Mouse (Mus musculus) forebrain, postnatal 0 days (tissue): ENCODE measurements around the gene Spryd7. TPM values are rescaled to one million over a fixed set of nuclear protein-coding genes. Genes with fewer than 3 reads are reported as not detected.
A peak's percentile ranks its signal among the peaks of the same experiment; 100 is the strongest.
"Not testable (repeated sequence)": the region's sequence is repeated elsewhere in the genome, so short reads cannot be mapped to it uniquely, and the experiment has no call there.

Source experiments
- ATAC-seq: fragments of 200-750 bp; cut with Nextera tagmentation; 2 replicates; pipeline ENCODE4 v1.8.0; 2017; ENCODE audit warnings: mild to moderate bottlenecking, moderate library complexity
- DNase-seq: peaks from one replicate; pipeline ENCODE4 v3.0.0-alpha.2; 2015
- H3K27ac ChIP-seq: fragments of 300-500 bp; sonication (generic); 2 replicates; pipeline ENCODE4 v1.5.1; 2014; ENCODE audit warnings: low read depth, mild to moderate bottlenecking, antibody characterized with exemption, low read length, moderate library complexity, mixed read lengths
- H3K27me3 ChIP-seq: fragments of 300-500 bp; sonication (generic); 2 replicates; pipeline ENCODE4 v1.6.1; 2014; ENCODE audit warnings: mild to moderate bottlenecking, low read length, mixed read lengths; ENCODE audit not compliant: insufficient read depth
- H3K36me3 ChIP-seq: fragments of 300-500 bp; sonication (generic); 2 replicates; pipeline ENCODE4 v1.6.1; 2014; ENCODE audit warnings: mild to moderate bottlenecking, moderate library complexity; ENCODE audit not compliant: insufficient read depth
- H3K4me1 ChIP-seq: fragments of 300-500 bp; sonication (generic); 2 replicates; pipeline ENCODE4 v1.6.1; 2014; ENCODE audit warnings: antibody characterized with exemption; ENCODE audit not compliant: insufficient read depth
- H3K4me2 ChIP-seq: fragments of 300-500 bp; sonication (generic); 2 replicates; pipeline ENCODE4 v1.6.1; 2014; ENCODE audit warnings: low read depth, mild to moderate bottlenecking, moderate library complexity
- H3K4me3 ChIP-seq: fragments of 300-500 bp; sonication (generic); 2 replicates; pipeline ENCODE4 v1.5.1; 2014; ENCODE audit warnings: low read depth, low read length, mixed read lengths
- H3K9ac ChIP-seq: fragments of 300-500 bp; sonication (generic); 2 replicates; pipeline ENCODE4 v1.6.1; 2014; ENCODE audit warnings: mild to moderate bottlenecking
- H3K9me3 ChIP-seq: fragments of 300-500 bp; sonication (generic); 2 replicates; pipeline ENCODE4 v1.6.1; 2016; ENCODE audit warnings: low read length
- CTCF ChIP-seq: sonication (generic); IDR thresholded peaks from 2 replicates; pipeline ENCODE4 v1.5.1; 2016; ENCODE audit warnings: antibody characterized with exemption, control low read depth, low read depth
- WGBS: fragments of 180-500 bp; shearing (Covaris S2); extraction: QIAGEN DNeasy Blood & Tissue Kit; methylation state at CpG from one replicate; pipeline ENCODE4 v1.1.7; 2014; 5-methylcytosine and 5-hydroxymethylcytosine counted together
- polyA plus RNA-seq: library from polyadenylated mRNA; unstranded; fragments of >200 nt; fragmentation: Nextera tagmentation; extraction: Ambion mirVana; gene quantifications from 2 replicates; pipeline ENCODE4 v1.2.1, GENCODE M21; 2015
- total RNA-seq: library from RNA; depleted of rRNA; stranded (reverse); fragments of >200 nt; gene quantifications from 2 replicates; pipeline ENCODE4 v1.2.3, GENCODE M21; 2014; rRNA removed

Gene Spryd7
- 40.0 and 50.7 TPM in 2 replicates for total RNA-seq
- polyA plus RNA-seq, result 60.6 and 67.4 TPM in 2 replicates

DNA sequence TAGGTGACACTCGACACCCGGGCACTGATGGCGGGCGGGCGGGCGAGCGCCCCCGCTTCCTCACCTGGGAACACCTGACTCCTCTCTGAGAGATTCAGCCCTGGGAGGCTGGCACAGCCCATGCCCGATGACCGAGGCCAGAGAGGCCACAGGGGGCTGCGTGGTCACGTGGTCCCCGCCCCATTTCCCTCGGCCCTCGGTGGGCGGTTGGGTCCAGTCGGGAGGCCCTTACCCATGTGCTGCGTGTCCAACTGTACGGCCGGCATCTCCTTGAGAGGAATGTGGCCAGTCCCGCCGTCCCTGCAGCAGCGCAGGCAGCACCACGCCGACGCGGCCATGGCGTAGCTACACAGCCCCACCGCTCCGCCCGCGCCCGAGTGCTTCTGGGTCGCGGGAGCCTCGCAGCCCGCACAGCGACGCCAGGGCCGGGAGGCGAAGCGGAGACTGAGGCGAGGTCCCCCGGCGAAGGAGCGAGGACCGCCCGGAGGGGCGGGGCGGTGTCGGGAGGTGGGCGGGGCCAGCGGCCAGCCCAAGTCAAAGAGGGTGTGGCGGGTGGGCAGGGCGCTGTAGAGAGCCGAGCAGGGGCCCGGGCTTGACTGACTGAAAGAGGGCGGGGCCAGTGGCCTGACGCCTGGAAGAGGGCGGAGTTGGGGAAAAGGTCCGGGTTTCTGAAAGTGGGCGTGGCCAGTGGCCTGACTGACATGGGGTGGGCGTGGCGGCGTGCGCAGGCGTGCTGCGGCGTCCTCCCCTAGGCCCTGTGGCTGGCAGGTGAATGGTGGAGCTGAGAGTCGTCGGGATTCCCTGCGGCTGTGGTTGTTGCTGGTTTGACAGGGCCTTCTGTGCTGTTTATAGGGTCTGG, at the start of gene Spryd7:
Spryd7 (minus strand) TSS at position 598 of the 859 bp plus-strand sequence.
- peak; percentile 99 for DNase-seq

DNA sequence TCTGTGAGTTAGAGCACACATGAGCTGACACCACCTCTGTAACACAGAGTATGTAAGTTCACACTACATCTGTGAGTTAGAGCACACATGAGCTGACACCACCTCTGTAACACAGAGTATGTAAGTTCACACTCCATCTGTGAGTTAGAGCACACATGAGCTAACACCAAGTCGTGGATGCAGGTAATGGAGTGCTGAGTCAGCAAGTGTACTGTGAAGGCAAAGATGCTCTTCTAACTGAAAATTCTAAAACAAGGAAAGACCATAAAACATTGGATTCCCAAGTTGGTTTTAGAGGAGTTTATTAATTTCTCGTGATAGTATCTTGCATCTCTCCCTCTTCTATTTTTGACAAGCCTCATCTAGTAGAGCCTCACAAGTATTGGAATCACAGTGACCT, 49.4 kb upstream of the Spryd7 start:
- H3K4me1 ChIP-seq, H3K27me3 ChIP-seq, H3K9me3 ChIP-seq, H3K9ac ChIP-seq, ATAC-seq, H3K27ac ChIP-seq, H3K4me2 ChIP-seq, DNase-seq, H3K4me3 ChIP-seq: not testable (repeated sequence)
- 93% methylated on average over 2 of the region's 2 CpGs for WGBS
- peaks cover 37% of the 10 kb centered on the region for H3K36me3 ChIP-seq

More for the DNA sequence above, at the start of gene Spryd7:
- H3K36me3 ChIP-seq, result no peaks in the 10 kb centered on the region
- no peaks in the 10 kb centered on the region for H3K9me3 ChIP-seq
- peak within 1 kb of the TSS; percentile 74 for H3K4me2 ChIP-seq
- 2% methylated on average over 72 of the region's 72 CpGs for WGBS
- H3K9ac ChIP-seq, result peak within 1 kb of the TSS; percentile 88
- no peak; the same call in none of the 2 replicates for TF ChIP-seq CTCF
- ATAC-seq, result peak; percentile 95
- no peaks in the 10 kb centered on the region for H3K27me3 ChIP-seq
- H3K27ac ChIP-seq, result peak within 1 kb of the TSS; percentile 93
- peak within 1 kb of the TSS; percentile 72 for H3K4me3 ChIP-seq
- H3K4me1 ChIP-seq, result peaks cover 3% of the 10 kb centered on the region; the same call in 1 of the 2 replicates

DNA sequence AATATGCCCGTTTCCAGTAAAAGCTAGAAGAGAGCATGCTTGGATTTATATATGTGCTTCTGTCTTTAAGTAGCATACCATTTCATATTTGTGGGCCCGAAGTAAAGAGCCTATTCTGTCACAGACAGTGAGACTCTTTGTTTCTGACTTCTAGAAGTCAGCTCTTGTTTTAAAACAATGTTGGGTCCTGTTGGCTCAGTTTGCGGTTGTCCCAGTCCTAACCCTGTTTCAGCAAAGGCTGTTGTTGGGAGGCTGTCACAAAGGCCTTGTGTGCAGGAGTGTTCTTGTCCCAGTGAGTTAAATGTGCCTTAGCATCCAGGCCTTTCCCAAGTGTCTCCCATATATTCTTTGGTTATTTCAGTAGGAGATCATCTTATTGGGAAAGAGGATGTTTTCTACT, 47.4 kb upstream of the Spryd7 start:
- 89% methylated on average over 3 of the region's 3 CpGs for WGBS
- H3K4me3 ChIP-seq, result no peak overlapping the region

DNA sequence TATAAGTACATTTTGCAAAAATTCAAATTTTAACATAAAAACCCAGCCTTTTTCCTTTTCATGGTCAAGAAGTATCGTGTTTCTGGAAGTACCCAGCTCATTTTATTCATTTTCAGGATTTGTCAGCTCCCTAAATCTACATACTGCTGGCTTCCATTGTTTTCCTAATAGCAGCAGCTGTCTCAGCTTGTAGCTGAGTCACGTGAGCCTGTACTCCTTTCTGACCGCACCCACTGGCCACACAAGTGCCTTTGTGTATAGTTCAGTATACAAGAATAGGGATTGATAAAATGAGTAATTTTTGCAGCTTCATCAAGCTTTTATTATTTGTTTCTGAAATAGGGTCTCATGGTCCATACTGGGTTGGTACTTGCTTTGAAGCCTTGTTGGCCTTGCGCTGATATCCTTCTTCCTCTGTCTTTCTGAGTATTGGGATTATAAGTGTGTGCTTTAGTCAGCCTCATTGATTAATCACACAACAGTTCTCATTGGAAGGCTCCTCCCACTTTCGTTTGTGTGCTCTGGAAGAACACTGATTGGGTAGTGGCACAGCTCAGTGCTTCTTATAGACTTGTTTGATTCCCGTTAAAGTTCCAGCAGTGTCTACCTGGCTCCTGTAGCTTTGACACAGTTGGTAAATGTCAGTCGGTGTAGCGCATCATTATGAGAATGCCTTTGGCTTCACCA, 46.5 kb upstream of the Spryd7 start:
- no peak overlapping the region for H3K4me3 ChIP-seq
- no peaks in the 10 kb centered on the region for H3K9me3 ChIP-seq
- H3K27me3 ChIP-seq, result no peaks in the 10 kb centered on the region
- no peak overlapping the region for H3K9ac ChIP-seq
- H3K4me2 ChIP-seq, result no peak overlapping the region
- 65% methylated on average over 8 of the region's 8 CpGs for WGBS
- ATAC-seq (no peak), DNase-seq (no peak)
- no peak overlapping the region for H3K27ac ChIP-seq
- peaks cover 31% of the 10 kb centered on the region for H3K36me3 ChIP-seq
- peaks cover 16% of the 10 kb centered on the region; the same call in 1 of the 2 replicates for H3K4me1 ChIP-seq
- no peak for TF ChIP-seq CTCF

More for the DNA sequence above, 47.4 kb upstream of the Spryd7 start:
- H3K4me2 ChIP-seq, result no peak overlapping the region
- no peaks in the 10 kb centered on the region for H3K27me3 ChIP-seq
- no peak for TF ChIP-seq CTCF
- no peak for ATAC-seq
- peaks cover 37% of the 10 kb centered on the region for H3K36me3 ChIP-seq
- H3K4me1 ChIP-seq, result peaks cover 16% of the 10 kb centered on the region; the same call in 1 of the 2 replicates
- no peak for DNase-seq
- H3K9ac ChIP-seq, result no peak overlapping the region
- H3K9me3 ChIP-seq, result no peaks in the 10 kb centered on the region
- no peak overlapping the region for H3K27ac ChIP-seq

DNA sequence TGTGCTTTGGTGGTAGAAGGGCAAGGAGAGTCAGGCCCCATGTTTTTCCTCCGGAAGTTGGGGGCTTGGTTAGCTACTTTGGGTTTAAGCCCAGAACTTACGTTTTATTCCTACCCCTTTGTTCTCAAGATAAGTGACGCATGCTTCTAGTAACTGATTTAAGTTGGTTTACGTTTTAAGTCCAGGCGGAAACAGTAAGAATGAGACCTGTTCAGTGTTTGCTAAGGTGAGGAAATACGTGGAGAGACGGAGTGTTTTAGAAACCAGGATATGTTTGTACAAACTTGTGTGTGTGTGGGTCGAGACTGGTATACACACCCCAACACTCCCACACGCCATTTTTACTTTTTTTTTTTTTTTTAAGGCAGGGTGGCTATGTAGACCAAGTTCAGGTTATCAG, 44.7 kb upstream of the Spryd7 start:
- H3K4me1 ChIP-seq, result peaks cover 16% of the 10 kb centered on the region; the same call in 1 of the 2 replicates
- 0 out of 2 replicates have a peak overlapping the region, but pooled peaks have one; percentile 10 for H3K9ac ChIP-seq
- H3K27ac ChIP-seq, result no peak overlapping the region
- 80% methylated on average over 9 of the region's 9 CpGs for WGBS
- TF ChIP-seq CTCF, result no peak
- H3K4me3 ChIP-seq, result 0 out of 2 replicates have a peak overlapping the region, but pooled peaks have one; percentile 80
- no peaks in the 10 kb centered on the region for H3K27me3 ChIP-seq
- H3K4me2 ChIP-seq, result peak overlapping the region; percentile 58
- DNase-seq, result no peak
- H3K36me3 ChIP-seq, result peaks cover 18% of the 10 kb centered on the region; the same call in 1 of the 2 replicates
- H3K9me3 ChIP-seq, result no peaks in the 10 kb centered on the region
- no peak for ATAC-seq

DNA sequence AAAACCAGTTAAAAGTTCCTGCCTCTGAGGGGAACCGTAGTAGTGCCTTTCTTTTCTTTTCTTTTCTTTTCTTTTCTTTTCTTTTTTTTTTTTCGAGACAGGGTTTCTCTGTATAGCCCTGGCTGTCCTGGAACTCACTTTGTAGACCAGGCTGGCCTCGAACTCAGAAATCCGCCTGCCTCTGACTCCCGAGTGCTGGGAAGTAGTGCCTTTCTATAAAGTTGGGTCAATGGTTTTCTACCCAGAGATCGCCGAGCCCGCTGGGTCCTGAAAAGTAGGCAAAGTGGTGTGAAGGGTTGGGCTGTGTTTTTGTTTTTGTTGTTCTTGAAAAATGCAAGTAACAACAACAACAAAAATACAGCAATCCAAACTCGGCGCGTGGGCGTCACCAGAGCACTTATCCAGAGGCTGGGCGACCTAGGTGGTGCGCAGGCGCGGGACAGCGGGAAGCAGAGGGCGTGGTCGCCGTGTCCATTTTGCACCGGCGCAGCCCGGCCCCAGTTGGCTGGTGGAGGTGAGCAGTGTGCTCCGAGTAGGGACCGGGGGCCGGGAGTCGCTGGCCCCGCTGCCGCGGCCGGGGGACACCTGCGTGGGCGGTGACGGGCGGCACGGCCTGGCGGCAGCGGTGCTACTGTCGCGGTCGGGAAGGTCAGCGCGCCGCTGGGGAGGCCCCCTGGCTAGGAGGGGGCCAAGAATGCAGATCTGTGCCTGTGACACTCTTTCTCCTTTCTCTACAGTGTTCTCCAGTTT, 42.5 kb upstream of the Spryd7 start:
- H3K4me2 ChIP-seq, result peak overlapping the region; percentile 58
- peak overlapping the region; percentile 96 for H3K9ac ChIP-seq
- peaks cover 16% of the 10 kb centered on the region; the same call in 1 of the 2 replicates for H3K4me1 ChIP-seq
- H3K27ac ChIP-seq, result peak overlapping the region; percentile 89
- no peak for TF ChIP-seq CTCF
- peak overlapping the region; percentile 80 for H3K4me3 ChIP-seq
- no peaks in the 10 kb centered on the region for H3K9me3 ChIP-seq
- ATAC-seq (peak; percentile 97), DNase-seq (peak; percentile 86)
- 0 out of 2 replicates have a peak, but pooled peaks cover under 1% of the 10 kb centered on the region for H3K36me3 ChIP-seq
- 4% methylated on average over 44 of the region's 44 CpGs for WGBS
- H3K27me3 ChIP-seq, result no peaks in the 10 kb centered on the region
